Mouse (Mus musculus): ENCODE results near the gene Lin7b.

DNA sequence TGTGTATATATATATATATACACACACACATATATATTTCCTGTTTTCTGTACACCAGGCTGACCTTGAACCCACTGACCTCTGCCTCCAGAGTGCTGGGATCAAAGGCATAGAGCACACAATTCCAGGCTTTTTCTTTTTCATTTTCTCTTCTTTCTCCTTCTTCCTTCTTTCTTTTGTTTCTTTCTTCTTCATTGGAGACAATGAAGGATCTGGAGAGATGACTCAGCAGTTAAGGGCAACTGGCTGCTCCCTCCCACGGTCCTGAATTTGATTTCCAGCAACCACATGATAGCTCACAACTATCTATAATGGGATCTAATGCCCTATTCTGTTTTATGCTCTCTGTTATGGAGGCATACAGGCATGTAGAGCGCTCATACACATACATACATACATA, 26.4 kb upstream of the Lin7b start:
- no peak for TF ChIP-seq ELF1 (IDR thresholded peaks at IDR 0.05; ENCODE audit: low read depth, low read length)
- TF ChIP-seq ZMIZ1 (IDR thresholded peaks at IDR 0.05; ENCODE audit: low read depth, low read length) = no peak
- TF ChIP-seq JUND (IDR thresholded peaks at IDR 0.05; ENCODE audit: low read depth, low read length) = no peak
- no peak for TF ChIP-seq NRF1 (IDR thresholded peaks at IDR 0.05; ENCODE audit: insufficient read depth, low read depth, low read length, poor library complexity, severe bottlenecking)
- TF ChIP-seq CTCF (IDR thresholded peaks at IDR 0.05 in 2 of 3, conservative IDR thresholded peaks at IDR 0.05 in 1 of 3; ENCODE audit: control insufficient read depth in 1 of 3, insufficient read depth in 1 of 3, low read depth in 2 of 3, low read length in 3 of 3, poor library complexity in 1 of 3, severe bottlenecking in 1 of 3) = no peak
- TF ChIP-seq GABPA (IDR thresholded peaks at IDR 0.05; ENCODE audit: low read depth, low read length) = peak; percentile 72
- TF ChIP-seq UBTF (IDR thresholded peaks at IDR 0.05; ENCODE audit: borderline replicate concordance, insufficient read depth, low read depth, low read length) = no peak
- TF ChIP-seq EP300 (IDR thresholded peaks at IDR 0.05; ENCODE audit: low read depth in 1 of 2, low read length in 2 of 2) = no peak

Measured in MEL (cell line).